11 mouse cellular contexts compared by ENCODE assay signal in genomic region chr2:52943644-52944423, GRCm38 (mm10).
A peak's percentile ranks its signal among the peaks of the same experiment; 100 is the strongest.
DNase-seq lines count a peak whose midpoint lies in the region; ATAC-seq and TF ChIP-seq lines count a peak whose summit lies in the region.
"Had no signal": no experiment of that assay in that cellular context is flagged by ENCODE, and none has a peak within 500 bp of the region (broad histone marks: within the 10 kb centered on the region; RNA-seq: fewer than 3 reads in every experiment).

No protein-coding gene starts in this region.

- no peak overlapping the region for H3ac ChIP-seq in C2C12 (ENCODE audit: control insufficient read depth, insufficient read length, low read depth)

- TF ChIP-seq POLR2A in embryonic fibroblast, embryonic 13.5 days (IDR thresholded peaks at IDR 0.05; ENCODE audit: low read depth, low read length), result no peak

- H3K4me1 ChIP-seq in hindbrain, embryonic 13.5 days (replicated peaks), result peaks cover 36% of the 10 kb centered on the region
- H3K4me1 ChIP-seq in hindbrain, embryonic 11.5 days (replicated peaks; ENCODE audit: control insufficient read depth, insufficient read depth, low read length), result no peaks in the 10 kb centered on the region
- peaks cover 10% of the 10 kb centered on the region for H3K4me1 ChIP-seq in embryonic fibroblast, embryonic 13.5 days (ENCODE audit: control insufficient read depth, insufficient read depth, low read length)
- H3K4me1 ChIP-seq in liver, embryonic 11.5 days (replicated peaks; ENCODE audit: control insufficient read depth, insufficient read depth, low read length), result no peaks in the 10 kb centered on the region

- H3K4me3 ChIP-seq in hindbrain, embryonic 13.5 days, result no peak overlapping the region
- no peak overlapping the region for H3K4me3 ChIP-seq in hindbrain, embryonic 11.5 days (ENCODE audit: low read depth, low read length)
- H3K4me3 ChIP-seq in C2C12 (ENCODE audit: insufficient read depth, poor library complexity, severe bottlenecking), result no peak overlapping the region
- no peak overlapping the region for H3K4me3 ChIP-seq in embryonic fibroblast, embryonic 13.5 days (ENCODE audit: insufficient read depth, low read length)
- H3K4me3 ChIP-seq in liver, embryonic 11.5 days (ENCODE audit: low read depth, low read length), result no peak overlapping the region
- H3K4me3 ChIP-seq: limb, embryonic 10.5 days; midbrain, embryonic 12.5 days had no signal

- no peak overlapping the region for H3K9ac ChIP-seq in hindbrain, embryonic 13.5 days
- H3K9ac ChIP-seq in hindbrain, embryonic 11.5 days (ENCODE audit: low read depth, low read length), result no peak overlapping the region
- no peak overlapping the region for H3K9ac ChIP-seq in liver, embryonic 11.5 days (ENCODE audit: low read depth, low read length)
- H3K9ac ChIP-seq: midbrain, embryonic 12.5 days had no signal

- H3K79me2 ChIP-seq in C2C12 (ENCODE audit: control insufficient read depth, insufficient read depth), result peaks cover 31% of the 10 kb centered on the region

- intact Hi-C loops in left cerebral cortex, postnatal 10 days (cut with DNase I), result no loop called here

- no peak overlapping the region for H3K4me2 ChIP-seq in hindbrain, embryonic 13.5 days
- no peak overlapping the region for H3K4me2 ChIP-seq in hindbrain, embryonic 11.5 days (replicated peaks; ENCODE audit: low read depth, low read length)
- no peak overlapping the region for H3K4me2 ChIP-seq in liver, embryonic 11.5 days
- H3K4me2 ChIP-seq: midbrain, embryonic 12.5 days had no signal

- peaks cover 4% of the 10 kb centered on the region for H3K79me3 ChIP-seq in C2C12 (ENCODE audit: low read depth)

- peaks cover 3% of the 10 kb centered on the region; the same call in 1 of the 2 replicates for H3K36me3 ChIP-seq in hindbrain, embryonic 13.5 days
- no peaks in the 10 kb centered on the region for H3K36me3 ChIP-seq in hindbrain, embryonic 11.5 days (ENCODE audit: control insufficient read depth, insufficient read depth, low read length)
- H3K36me3 ChIP-seq in C2C12 (ENCODE audit: control insufficient read depth, insufficient read depth), result no peaks in the 10 kb centered on the region
- H3K36me3 ChIP-seq in liver, embryonic 11.5 days (ENCODE audit: control insufficient read depth, insufficient read depth, low read length), result no peaks in the 10 kb centered on the region
- H3K36me3 ChIP-seq: midbrain, embryonic 12.5 days had no signal

- no peak for DNase-seq in hindbrain, embryonic 11.5 days (ENCODE audit: low spot score)
- peak; percentile 91 for DNase-seq in 3T3-L1 (ENCODE audit: low read depth, low spot score)
- no peak for DNase-seq in left cerebral cortex, postnatal 10 days (ENCODE audit: extremely low spot score in 1 of 2, low spot score in 2 of 2)
- DNase-seq in liver, embryonic 11.5 days (ENCODE audit: low spot score), result no peak
- DNase-seq: gastrocnemius, postnatal 36 days; kidney, adult 18-20 months had no signal

- no peaks in the 10 kb centered on the region for H3K27me3 ChIP-seq in hindbrain, embryonic 13.5 days
- no peaks in the 10 kb centered on the region for H3K27me3 ChIP-seq in hindbrain, embryonic 11.5 days (ENCODE audit: control insufficient read depth, insufficient read depth, low read length)
- H3K27me3 ChIP-seq in C2C12 (ENCODE audit: control insufficient read depth, insufficient read depth, insufficient read length), result no peaks in the 10 kb centered on the region
- no peaks in the 10 kb centered on the region for H3K27me3 ChIP-seq in liver, embryonic 11.5 days (replicated peaks; ENCODE audit: control insufficient read depth, insufficient read depth, low read length)
- H3K27me3 ChIP-seq: midbrain, embryonic 12.5 days had no signal

- H3K27ac ChIP-seq in hindbrain, embryonic 13.5 days, result peak overlapping the region; percentile 23; the same call in 1 of the 2 replicates
- no peak overlapping the region for H3K27ac ChIP-seq in hindbrain, embryonic 11.5 days (ENCODE audit: low read depth, low read length)
- H3K27ac ChIP-seq in embryonic fibroblast, embryonic 13.5 days (ENCODE audit: insufficient read depth, low read length), result peak overlapping the region; percentile 92
- no peak overlapping the region for H3K27ac ChIP-seq in liver, embryonic 11.5 days (ENCODE audit: low read depth, low read length)
- H3K27ac ChIP-seq: limb, embryonic 10.5 days had no signal

- 79% methylated on average over 9 of the region's 9 CpGs for WGBS in hindbrain, embryonic 13.5 days
- 85% methylated on average over 9 of the region's 9 CpGs for WGBS in hindbrain, embryonic 11.5 days
- WGBS in liver, embryonic 11.5 days, result 61% methylated on average over 9 of the region's 9 CpGs

- H3K9me3 ChIP-seq in hindbrain, embryonic 13.5 days, result no peaks in the 10 kb centered on the region
- H3K9me3 ChIP-seq in hindbrain, embryonic 11.5 days (ENCODE audit: control insufficient read depth, low read length), result no peaks in the 10 kb centered on the region
- H3K9me3 ChIP-seq in liver, embryonic 11.5 days (ENCODE audit: control insufficient read depth, low read length), result no peaks in the 10 kb centered on the region
- H3K9me3 ChIP-seq: limb, embryonic 10.5 days; midbrain, embryonic 12.5 days had no signal

- no peak for TF ChIP-seq CTCF in C2C12 (IDR thresholded peaks at IDR 0.05; ENCODE audit: control insufficient read depth, insufficient read depth, insufficient read length)
- no peak for TF ChIP-seq CTCF in embryonic fibroblast, embryonic 13.5 days (IDR thresholded peaks at IDR 0.05; ENCODE audit: borderline replicate concordance, insufficient read depth, low read length)

- no peak for ATAC-seq in hindbrain, embryonic 13.5 days (ENCODE audit: low FRiP score)
- no peak for ATAC-seq in hindbrain, embryonic 11.5 days (ENCODE audit: low FRiP score)
- ATAC-seq in liver, embryonic 11.5 days (replicated peaks; ENCODE audit: low FRiP score), result no peak

TF ChIP-seq in C2C12, 6 proteins besides CTCF, POLR2A, EP300 and RAD21:
- TF ChIP-seq MAX (IDR thresholded peaks at IDR 0.05) (no peak), CEBPB (IDR thresholded peaks at IDR 0.05; ENCODE audit: low read depth) (peak; percentile 88), MYOG (IDR thresholded peaks at IDR 0.05; ENCODE audit: control insufficient read depth, extremely low read depth, insufficient read length) (no peak)

Comparison
In these comparisons a context has a peak if more than half of its experiments do, and no peak if none do; other contexts are left out.
1. H3K27ac ChIP-seq: peak in hindbrain, embryonic 13.5 days (single experiment) and embryonic fibroblast, embryonic 13.5 days (single experiment); none in hindbrain, embryonic 11.5 days (single experiment) and liver, embryonic 11.5 days (single experiment).